Mouse (Mus musculus): ENCODE data around the gene Bpifb3. TPM values are rescaled to one million over a fixed set of nuclear protein-coding genes. Genes with fewer than 3 reads are reported as not detected.

Bpifb3 gene
- not detected in 2 replicates for polyA plus RNA-seq (2015; fragmentation: Nextera tagmentation; extraction: Ambion mirVana)

GRCm38 (mm10) chr2:153917930-153918329 is at the start of gene Bpifb3:
Gene Bpifb3, plus strand, starts transcription at chr2:153918230.
- WGBS (ENCODE audit: insufficient replicate concordance) = 66% methylated on average over 8 of the region's 8 CpGs
- Histone ChIP-seq H3K27me3 (no peaks in the 10 kb centered on the region), H3K4me2 (no peak within 1 kb of the TSS), H3K9me3 (replicated peaks) (no peaks in the 10 kb centered on the region), H3K4me3 (replicated peaks) (no peak within 1 kb of the TSS), H3K9ac (no peak within 1 kb of the TSS), H3K36me3 (replicated peaks) (no peaks in the 10 kb centered on the region), H3K27ac (replicated peaks) (no peak within 1 kb of the TSS), H3K4me1 (replicated peaks) (no peaks in the 10 kb centered on the region)
- no peak for ATAC-seq (ENCODE audit: insufficient read depth)

GRCm38 (mm10) chr2:153870984-153871383 is 47.0 kb upstream of the Bpifb3 start, which contains the start of gene Sun5:
Gene Sun5, minus strand, starts transcription at chr2:153871084.
- no peaks in the 10 kb centered on the region for H3K9me3 ChIP-seq (replicated peaks)
- H3K4me3 ChIP-seq (replicated peaks) = no peak within 1 kb of the TSS
- no peaks in the 10 kb centered on the region for H3K4me1 ChIP-seq (replicated peaks)
- no peaks in the 10 kb centered on the region for H3K27me3 ChIP-seq
- ATAC-seq (ENCODE audit: insufficient read depth) = no peak
- H3K27ac ChIP-seq (replicated peaks) = no peak within 1 kb of the TSS
- 51% methylated on average over 4 of the region's 4 CpGs for WGBS (ENCODE audit: insufficient replicate concordance)
- H3K4me2 ChIP-seq = no peak within 1 kb of the TSS
- no peak within 1 kb of the TSS for H3K9ac ChIP-seq
- no peaks in the 10 kb centered on the region for H3K36me3 ChIP-seq (replicated peaks)

GRCm38 (mm10) chr2:153874745-153875144 is 43.3 kb upstream of the Bpifb3 start, which contains the start of gene Bpifb2:
Gene Bpifb2, plus strand, starts transcription at chr2:153875045.
- ATAC-seq (ENCODE audit: insufficient read depth) = no peak
- H3K36me3 ChIP-seq (replicated peaks) = no peaks in the 10 kb centered on the region
- no peaks in the 10 kb centered on the region for H3K9me3 ChIP-seq (replicated peaks)
- H3K27me3 ChIP-seq = no peaks in the 10 kb centered on the region
- no peak within 1 kb of the TSS for H3K27ac ChIP-seq (replicated peaks)
- no peak within 1 kb of the TSS for H3K4me2 ChIP-seq
- no peaks in the 10 kb centered on the region for H3K4me1 ChIP-seq (replicated peaks)
- H3K4me3 ChIP-seq (replicated peaks) = no peak within 1 kb of the TSS
- 52% methylated on average over 9 of the region's 9 CpGs for WGBS (ENCODE audit: insufficient replicate concordance)
- no peak within 1 kb of the TSS for H3K9ac ChIP-seq

- Histone ChIP-seq H3K4me2 (no peak overlapping the region), H3K27ac (replicated peaks) (no peak overlapping the region), H3K9me3 (replicated peaks) (no peaks in the 10 kb centered on the region), H3K36me3 (replicated peaks) (no peaks in the 10 kb centered on the region), H3K4me1 (replicated peaks) (no peaks in the 10 kb centered on the region), H3K4me3 (replicated peaks) (no peak overlapping the region), H3K27me3 (no peaks in the 10 kb centered on the region), H3K9ac (no peak overlapping the region)
- 66% methylated on average over 5 of the region's 5 CpGs for WGBS (ENCODE audit: insufficient replicate concordance)
- ATAC-seq (ENCODE audit: insufficient read depth) = no peak
Measured at GRCm38 (mm10) chr2:153899111-153899510, 18.9 kb upstream of the Bpifb3 start.

- H3K9ac ChIP-seq = no peak within 1 kb of the TSS
- no peaks in the 10 kb centered on the region for H3K27me3 ChIP-seq
- 50% methylated on average over 4 of the region's 4 CpGs for WGBS (ENCODE audit: insufficient replicate concordance)
- H3K4me2 ChIP-seq = no peak within 1 kb of the TSS
- no peak within 1 kb of the TSS for H3K4me3 ChIP-seq (replicated peaks)
- no peaks in the 10 kb centered on the region for H3K4me1 ChIP-seq (replicated peaks)
- H3K9me3 ChIP-seq (replicated peaks) = no peaks in the 10 kb centered on the region
- no peak for ATAC-seq (ENCODE audit: insufficient read depth)
- H3K36me3 ChIP-seq (replicated peaks) = no peaks in the 10 kb centered on the region
- H3K27ac ChIP-seq (replicated peaks) = no peak within 1 kb of the TSS
Measured at GRCm38 (mm10) chr2:153900088-153900487, 17.9 kb upstream of the Bpifb3 start, which contains the start of gene Bpifb6. Gene Bpifb6, plus strand, starts transcription at chr2:153900388.

- no peak overlapping the region for H3K4me3 ChIP-seq (replicated peaks)
Measured at GRCm38 (mm10) chr2:153902726-153903125, 15.3 kb upstream of the Bpifb3 start.

GRCm38 (mm10) chr2:153906626-153907025 is 11.4 kb upstream of the Bpifb3 start:
- WGBS (ENCODE audit: insufficient replicate concordance) = 73% methylated on average over 4 of the region's 4 CpGs
- ATAC-seq (ENCODE audit: insufficient read depth) = no peak
- Histone ChIP-seq H3K4me2 (no peak overlapping the region), H3K9ac (no peak overlapping the region), H3K27me3 (no peaks in the 10 kb centered on the region; the same call in 1 of the 2 replicates), H3K4me1 (replicated peaks) (no peaks in the 10 kb centered on the region), H3K27ac (replicated peaks) (no peak overlapping the region), H3K36me3 (replicated peaks) (no peaks in the 10 kb centered on the region), H3K4me3 (replicated peaks) (no peak overlapping the region), H3K9me3 (replicated peaks) (no peaks in the 10 kb centered on the region)

More at GRCm38 (mm10) chr2:153902726-153903125, 15.3 kb upstream of the Bpifb3 start:
- ATAC-seq (ENCODE audit: insufficient read depth) = no peak
- no peaks in the 10 kb centered on the region for H3K4me1 ChIP-seq (replicated peaks)
- no peak overlapping the region for H3K4me2 ChIP-seq
- WGBS (ENCODE audit: insufficient replicate concordance) = 55% methylated on average over 6 of the region's 6 CpGs
- H3K27ac ChIP-seq (replicated peaks) = no peak overlapping the region
- H3K36me3 ChIP-seq (replicated peaks) = no peaks in the 10 kb centered on the region
- H3K9me3 ChIP-seq (replicated peaks) = no peaks in the 10 kb centered on the region
- H3K27me3 ChIP-seq = no peaks in the 10 kb centered on the region; the same call in 1 of the 2 replicates
- H3K9ac ChIP-seq = no peak overlapping the region

- Histone ChIP-seq H3K27ac (replicated peaks) (no peak overlapping the region), H3K4me3 (replicated peaks) (no peak overlapping the region), H3K9me3 (replicated peaks) (no peaks in the 10 kb centered on the region), H3K4me1 (replicated peaks) (no peaks in the 10 kb centered on the region), H3K27me3 (no peaks in the 10 kb centered on the region), H3K4me2 (no peak overlapping the region), H3K9ac (no peak overlapping the region), H3K36me3 (replicated peaks) (no peaks in the 10 kb centered on the region)
- 55% methylated on average over 5 of the region's 5 CpGs for WGBS (ENCODE audit: insufficient replicate concordance)
- no peak for ATAC-seq (ENCODE audit: insufficient read depth)
Measured at GRCm38 (mm10) chr2:153914151-153914550, 3.9 kb upstream of the Bpifb3 start.

- Histone ChIP-seq H3K4me3 (replicated peaks) (no peak overlapping the region), H3K27ac (replicated peaks) (no peak overlapping the region), H3K36me3 (replicated peaks) (no peaks in the 10 kb centered on the region), H3K9ac (no peak overlapping the region), H3K9me3 (replicated peaks) (no peaks in the 10 kb centered on the region), H3K4me1 (replicated peaks) (no peaks in the 10 kb centered on the region), H3K27me3 (no peaks in the 10 kb centered on the region), H3K4me2 (no peak overlapping the region)
- ATAC-seq (ENCODE audit: insufficient read depth) = no peak
- 70% methylated on average over 6 of the region's 6 CpGs for WGBS (ENCODE audit: insufficient replicate concordance)
Measured at GRCm38 (mm10) chr2:153921246-153921645, 3.2 kb downstream of the Bpifb3 start.

GRCm38 (mm10) chr2:153929871-153930413 is 11.9 kb downstream of the Bpifb3 start:
- no peaks in the 10 kb centered on the region for H3K27me3 ChIP-seq
- H3K4me2 ChIP-seq = no peak overlapping the region
- H3K36me3 ChIP-seq (replicated peaks) = no peaks in the 10 kb centered on the region
- no peak overlapping the region for H3K27ac ChIP-seq (replicated peaks)
- no peak for ATAC-seq (ENCODE audit: insufficient read depth)
- 30% methylated on average over 3 of the region's 3 CpGs for WGBS (ENCODE audit: insufficient replicate concordance)
- H3K9ac ChIP-seq = no peak overlapping the region
- H3K9me3 ChIP-seq (replicated peaks) = no peaks in the 10 kb centered on the region
- no peaks in the 10 kb centered on the region for H3K4me1 ChIP-seq (replicated peaks)
- no peak overlapping the region for H3K4me3 ChIP-seq (replicated peaks)

- ATAC-seq (ENCODE audit: insufficient read depth) = no peak
- no peaks in the 10 kb centered on the region for H3K4me1 ChIP-seq (replicated peaks)
- no peaks in the 10 kb centered on the region for H3K27me3 ChIP-seq
- no peak overlapping the region for H3K27ac ChIP-seq (replicated peaks)
- H3K9me3 ChIP-seq (replicated peaks) = no peaks in the 10 kb centered on the region
- no peak overlapping the region for H3K4me2 ChIP-seq
- no peak overlapping the region for H3K4me3 ChIP-seq (replicated peaks)
- H3K36me3 ChIP-seq (replicated peaks) = no peaks in the 10 kb centered on the region
- 66% methylated on average over 6 of the region's 6 CpGs for WGBS (ENCODE audit: insufficient replicate concordance)
- H3K9ac ChIP-seq = no peak overlapping the region
Measured at GRCm38 (mm10) chr2:153931125-153931524, 13.1 kb downstream of the Bpifb3 start.

GRCm38 (mm10) chr2:153933311-153933710 is 15.3 kb downstream of the Bpifb3 start:
- H3K4me1 ChIP-seq (replicated peaks) = no peaks in the 10 kb centered on the region
- H3K9me3 ChIP-seq (replicated peaks) = no peaks in the 10 kb centered on the region
- no peak overlapping the region for H3K9ac ChIP-seq
- 58% methylated on average over 6 of the region's 6 CpGs for WGBS (ENCODE audit: insufficient replicate concordance)
- no peak overlapping the region for H3K4me2 ChIP-seq
- H3K4me3 ChIP-seq (replicated peaks) = no peak overlapping the region
- no peaks in the 10 kb centered on the region for H3K27me3 ChIP-seq
- no peak for ATAC-seq (ENCODE audit: insufficient read depth)
- H3K27ac ChIP-seq (replicated peaks) = no peak overlapping the region
- no peaks in the 10 kb centered on the region for H3K36me3 ChIP-seq (replicated peaks)
